Mouse (Mus musculus) CH12.LX (cell line): ENCODE results near the gene Unc93b1. TPM values are rescaled to one million over a fixed set of nuclear protein-coding genes. Genes with fewer than 3 reads are reported as not detected.
"Not testable (repeated sequence)": the region's sequence is repeated elsewhere in the genome, so short reads cannot be mapped to it uniquely, and the experiment has no call there.

Experiments
- DNase-seq: peaks from one replicate; pipeline ENCODE4 v3.0.0-alpha.2; 2013; ENCODE audit errors: extremely low read depth
- H3K27ac ChIP-seq: 2 replicates; pipeline ENCODE4 v1.5.1; 2012; ENCODE audit warnings: low read depth, mild to moderate bottlenecking, control low read depth, moderate library complexity; ENCODE audit not compliant: insufficient read depth
- H3K27me3 ChIP-seq: replicated peaks from 2 replicates; pipeline ENCODE3; 2012; ENCODE audit warnings: inconsistent platforms
- H3K36me3 ChIP-seq, 2 experiments: replicated peaks in 1 of 2; 2 replicates each; pipeline versions ENCODE3 to v1.6.1; 2012; ENCODE audit warnings: inconsistent platforms in 1 of 2, low read length in 1 of 2, mild to moderate bottlenecking in 1 of 2, mixed read lengths in 1 of 2, moderate library complexity in 1 of 2; ENCODE audit not compliant: control insufficient read depth in 1 of 2, insufficient read depth in 1 of 2
- H3K4me1 ChIP-seq, 2 experiments: 2 replicates each; pipeline ENCODE4 v1.6.1; 2012; ENCODE audit warnings: inconsistent platforms in 1 of 2, moderate library complexity in 1 of 2; ENCODE audit not compliant: insufficient read depth in 2 of 2, control insufficient read depth in 1 of 2
- H3K4me2 ChIP-seq: 2 replicates; pipeline ENCODE4 v1.6.1; 2012; ENCODE audit warnings: low read depth, mild to moderate bottlenecking, control low read depth; ENCODE audit not compliant: poor library complexity, insufficient read depth, severe bottlenecking
- H3K4me3 ChIP-seq, 3 experiments: fragments of 150-350 bp in 1 of 3; sonication (generic) in 1 of 3; replicated peaks in 1 of 3; 2 replicates each; pipeline versions ENCODE3 to v1.5.1; 2011 to 2012; ENCODE audit warnings: low read depth in 2 of 3, low read length in 2 of 3, mild to moderate bottlenecking in 2 of 3, moderate library complexity in 2 of 3, control low read depth in 1 of 3, improper control_type of control experiment in 1 of 3, inconsistent platforms in 1 of 3, mixed read lengths in 1 of 3; ENCODE audit not compliant: poor library complexity in 1 of 3
- H3K79me2 ChIP-seq: replicated peaks from 2 replicates; pipeline ENCODE4 v1.6.1; 2012; ENCODE audit warnings: mild to moderate bottlenecking, moderate library complexity; ENCODE audit not compliant: control insufficient read depth, poor library complexity, insufficient read depth, severe bottlenecking; ENCODE audit errors: extremely low read depth
- H3K9ac ChIP-seq: 2 replicates; pipeline ENCODE4 v1.6.1; 2012; ENCODE audit warnings: low read depth, mild to moderate bottlenecking, control low read depth, moderate library complexity; ENCODE audit not compliant: insufficient read depth
- H3K9me3 ChIP-seq: replicated peaks from 2 replicates; pipeline ENCODE3; 2012; ENCODE audit warnings: low read length, inconsistent platforms, mixed read lengths
- BHLHE40 ChIP-seq: IDR thresholded peaks from 2 replicates; pipeline ENCODE4 v1.6.1; 2011; ENCODE audit warnings: mild to moderate bottlenecking, low read depth, low read length, improper control_type of control experiment
- CHD1 ChIP-seq: IDR thresholded peaks from 2 replicates; pipeline ENCODE4 v1.6.1; 2012; ENCODE audit warnings: low read depth, low read length, improper control_type of control experiment, inconsistent platforms
- CHD2 ChIP-seq: IDR thresholded peaks from 2 replicates; pipeline ENCODE4 v1.6.1; 2011; ENCODE audit warnings: low read length, improper control_type of control experiment
- CTCF ChIP-seq, 2 experiments: IDR thresholded peaks in 1 of 2; conservative IDR thresholded peaks in 1 of 2; 2 replicates each; pipeline ENCODE4 v1.5.1; 2011 to 2012; ENCODE audit warnings: low read depth in 2 of 2, low read length in 2 of 2, improper control_type of control experiment in 1 of 2, inconsistent platforms in 1 of 2, mild to moderate bottlenecking in 1 of 2, moderate library complexity in 1 of 2
- ELF1 ChIP-seq: IDR thresholded peaks from 2 replicates; pipeline ENCODE4 v1.6.1; 2014; ENCODE audit warnings: low read depth, mild to moderate bottlenecking, inconsistent platforms, low read length, improper control_type of control experiment
- EP300 ChIP-seq: IDR thresholded peaks from 2 replicates; pipeline ENCODE4 v1.6.1; 2011; ENCODE audit warnings: low read length, improper control_type of control experiment
- GABPA ChIP-seq: IDR thresholded peaks from 2 replicates; pipeline ENCODE4 v1.6.1; 2012; ENCODE audit warnings: low read depth, low read length, improper control_type of control experiment, inconsistent platforms; ENCODE audit not compliant: insufficient replicate concordance
- JUN ChIP-seq: IDR thresholded peaks from 2 replicates; pipeline ENCODE4 v1.6.1; 2011; ENCODE audit warnings: low read depth, mild to moderate bottlenecking, low read length, improper control_type of control experiment, moderate library complexity; ENCODE audit not compliant: insufficient read depth
- JUND ChIP-seq: conservative IDR thresholded peaks from 2 replicates; pipeline ENCODE4 v1.6.1; 2011; ENCODE audit warnings: low read depth, low read length, improper control_type of control experiment
- MAZ ChIP-seq: IDR thresholded peaks from 2 replicates; pipeline ENCODE4 v1.6.1; 2012; ENCODE audit warnings: low read depth, mild to moderate bottlenecking, inconsistent platforms, low read length, improper control_type of control experiment, moderate library complexity
- MYC ChIP-seq: IDR thresholded peaks from 2 replicates; pipeline ENCODE4 v1.6.1; 2011; ENCODE audit warnings: low read depth, mild to moderate bottlenecking, improper control_type of control experiment, low read length
- POLR2A ChIP-seq: IDR thresholded peaks from 2 replicates; pipeline ENCODE4 v1.6.1; 2011; ENCODE audit warnings: low read depth, mild to moderate bottlenecking, improper control_type of control experiment, low read length
- RAD21 ChIP-seq: IDR thresholded peaks from 2 replicates; pipeline ENCODE4 v1.6.1; 2011; ENCODE audit warnings: low read depth, mild to moderate bottlenecking, low read length, improper control_type of control experiment, moderate library complexity
- RCOR1 ChIP-seq: conservative IDR thresholded peaks from 2 replicates; pipeline ENCODE4 v1.6.1; 2012; ENCODE audit warnings: low read depth, mild to moderate bottlenecking, inconsistent platforms, low read length, improper control_type of control experiment
- SIN3A ChIP-seq: IDR thresholded peaks from 2 replicates; pipeline ENCODE4 v1.6.1; 2012; ENCODE audit warnings: low read length, improper control_type of control experiment, inconsistent platforms
- SMC3 ChIP-seq: IDR thresholded peaks from 2 replicates; pipeline ENCODE4 v1.6.1; 2011; ENCODE audit warnings: low read depth, low read length, improper control_type of control experiment
- TCF12 ChIP-seq: IDR thresholded peaks from 2 replicates; pipeline ENCODE4 v1.6.1; 2014; ENCODE audit warnings: low read depth, mild to moderate bottlenecking, inconsistent platforms, low read length, improper control_type of control experiment
- USF1 ChIP-seq: IDR thresholded peaks from 2 replicates; pipeline ENCODE4 v1.6.1; 2014; ENCODE audit warnings: low read depth, mild to moderate bottlenecking, inconsistent platforms, low read length, improper control_type of control experiment
- ZC3H11A ChIP-seq: IDR thresholded peaks from 2 replicates; pipeline ENCODE4 v1.6.1; 2012; ENCODE audit warnings: low read depth, mild to moderate bottlenecking, inconsistent platforms, low read length, improper control_type of control experiment
- ZKSCAN1 ChIP-seq: IDR thresholded peaks from 2 replicates; pipeline ENCODE4 v1.6.1; 2012; ENCODE audit warnings: low read depth, inconsistent platforms, low read length, improper control_type of control experiment, borderline replicate concordance
- ZMIZ1 ChIP-seq: IDR thresholded peaks from 2 replicates; pipeline ENCODE4 v1.6.1; 2012; ENCODE audit warnings: low read depth, mild to moderate bottlenecking, inconsistent platforms, low read length, improper control_type of control experiment
- ZNF384 ChIP-seq: IDR thresholded peaks from 2 replicates; pipeline ENCODE4 v1.6.1; 2012; ENCODE audit warnings: low read depth, low read length, improper control_type of control experiment, inconsistent platforms
- dilution Hi-C: fragments of 300-500 bp; cut with MboI; formaldehyde crosslinking; loops from 2 replicates; pipeline ENCODE4 v1.14.3; 2020; ENCODE audit warnings: low sequenced_read_pairs; ENCODE audit not compliant: extremely low pct_unique_long_range_greater_than_20kb, extremely low pct_ligation_motif_present
- in situ Hi-C: fragments of 300-500 bp; cut with MboI; formaldehyde crosslinking; loops from 3 replicates; pipeline ENCODE4 v1.14.3; 2019; ENCODE audit warnings: low sequenced_read_pairs, low pct_ligation_motif_present, low pct_unique_long_range_greater_than_20kb, mixed read lengths
- polyA plus RNA-seq: library from polyadenylated mRNA; unstranded; fragments of >175 nt; gene quantifications from 2 replicates; pipeline ENCODE4 v1.2.1, GENCODE M21; 2012; ENCODE audit warnings: low read depth; ENCODE audit not compliant: insufficient read length
- total RNA-seq, 2 experiments: library from RNA; depleted of rRNA; stranded (reverse); fragments of 300-350 nt in 1 of 2; fragments of >200 nt in 1 of 2; gene quantifications; 2 replicates each; pipeline ENCODE4 v1.2.3; 2012 to 2014

The Unc93b1 gene
- total and polyA plus RNA-seq, 3 experiments: 82.3 to 117 (median 84.7) TPM

DNA sequence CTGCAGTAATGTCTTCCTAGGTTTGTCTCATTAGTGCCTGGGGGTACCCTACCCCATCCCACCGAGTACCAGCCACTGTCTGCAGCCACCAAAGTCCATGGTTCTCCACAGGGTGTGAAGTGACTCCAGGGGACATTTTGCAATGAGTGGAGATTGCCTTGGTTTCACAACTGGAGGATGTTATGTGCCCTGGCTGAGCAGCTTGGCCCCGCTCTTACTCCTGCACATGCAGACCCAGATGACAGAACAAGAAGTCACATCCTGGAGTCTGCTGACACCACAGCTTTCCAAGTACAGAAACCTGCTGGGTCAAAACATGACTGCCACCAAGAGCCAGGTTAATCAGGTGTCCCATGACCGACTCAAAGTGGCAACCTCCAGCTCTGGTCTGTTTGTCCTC lies 20.0 kb downstream of the Unc93b1 start:
- no peaks in the 10 kb centered on the region for H3K9me3 ChIP-seq
- no peaks in the 10 kb centered on the region for H3K79me2 ChIP-seq
- H3K4me3 ChIP-seq: no peak overlapping the region
- H3K4me2 ChIP-seq: no peak overlapping the region
- dilution Hi-C loops: no loop called here
- DNase-seq: no peak
- H3K27ac ChIP-seq: no peak overlapping the region
- no peaks in the 10 kb centered on the region for H3K27me3 ChIP-seq
- H3K36me3 ChIP-seq: peaks cover 5 to 6% of the 10 kb centered on the region in 2 experiments
- peaks cover 2 to 9% of the 10 kb centered on the region in 2 experiments; a peak in 3 of 4 replicates for H3K4me1 ChIP-seq
- no peak for TF ChIP-seq MAZ
- TF ChIP-seq MYC: no peak
- TF ChIP-seq TCF12: no peak
- no peak for TF ChIP-seq ELF1
- no peak for TF ChIP-seq GABPA
- TF ChIP-seq SIN3A: no peak
- TF ChIP-seq ZMIZ1: no peak
- no peak for TF ChIP-seq CHD2
- TF ChIP-seq BHLHE40: no peak
- TF ChIP-seq CHD1: no peak
- no peak for TF ChIP-seq POLR2A
- no peak for TF ChIP-seq SMC3
- no peak for TF ChIP-seq EP300
- no peak for TF ChIP-seq RCOR1
- no peak for TF ChIP-seq USF1
- no peak overlapping the region for H3K9ac ChIP-seq
- in situ Hi-C loops: no loop called here

GRCm38 (mm10) chr19:3955804-3956203 lies 20.8 kb downstream of the Unc93b1 start:
- in situ Hi-C loops (no loop called here), dilution Hi-C loops (no loop called here)
- Histone ChIP-seq H3K27ac (no peak overlapping the region), H3K4me3 (no peak overlapping the region), H3K27me3 (no peaks in the 10 kb centered on the region), H3K4me2 (no peak overlapping the region), H3K36me3 (no peaks in the 10 kb centered on the region), H3K9me3 (no peaks in the 10 kb centered on the region), H3K4me1 (peaks cover 2 to 9% of the 10 kb centered on the region in 2 experiments; a peak in 3 of 4 replicates), H3K9ac (no peak overlapping the region), H3K79me2 (no peaks in the 10 kb centered on the region)
- DNase-seq: no peak
- no peak for TF ChIP-seq MYC
- no peak for TF ChIP-seq TCF12
- TF ChIP-seq ZC3H11A: no peak
- no peak for TF ChIP-seq JUN
- TF ChIP-seq ELF1: no peak
- no peak for TF ChIP-seq CTCF (conservative IDR thresholded peaks at IDR 0.05 in 1 of 2, IDR thresholded peaks at IDR 0.05 in 1 of 2; ENCODE audit: low read depth in 2 of 2, low read length in 2 of 2)
- TF ChIP-seq SMC3: no peak
- TF ChIP-seq ZKSCAN1: no peak
- TF ChIP-seq MAZ: no peak
- no peak for TF ChIP-seq GABPA
- TF ChIP-seq RAD21: no peak
- no peak for TF ChIP-seq JUND
- no peak for TF ChIP-seq CHD2
- TF ChIP-seq ZNF384: no peak
- TF ChIP-seq USF1: no peak
- TF ChIP-seq POLR2A: no peak

DNA sequence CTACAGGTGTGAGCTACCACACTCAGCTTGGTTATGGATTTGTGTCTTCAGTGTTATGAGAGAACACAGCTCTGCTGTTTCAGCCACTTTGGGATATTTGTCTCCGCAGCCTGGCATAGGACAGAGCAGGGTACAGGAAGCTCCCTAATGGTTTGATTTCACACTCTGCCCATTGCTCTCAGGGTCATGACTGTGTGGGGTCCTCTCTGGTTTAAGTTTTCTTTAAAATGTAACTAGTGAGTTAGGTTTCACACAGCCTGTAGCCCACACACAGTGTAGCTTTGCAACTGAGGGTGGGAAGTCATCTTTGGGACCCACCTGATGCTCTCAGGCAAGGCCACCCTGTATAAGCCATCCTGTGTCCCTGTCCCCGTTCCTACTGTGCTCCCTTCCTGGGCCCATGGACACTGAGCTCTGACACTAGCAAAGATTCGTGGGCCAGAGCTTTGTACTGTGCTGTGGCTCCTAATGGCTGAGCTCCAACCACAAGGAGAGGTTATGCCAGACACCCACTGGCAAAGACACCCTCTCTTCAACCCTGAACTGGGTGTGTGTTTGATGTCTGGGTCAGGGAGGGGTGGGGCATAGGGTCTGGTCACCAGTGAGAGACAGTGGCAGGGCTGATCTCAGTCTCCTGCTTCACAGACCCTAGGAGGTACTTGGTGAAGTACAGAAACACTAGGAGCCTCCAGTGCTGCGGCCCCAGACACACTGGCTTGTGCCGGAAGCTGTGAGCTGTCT lies 22.5 kb downstream of the Unc93b1 start:
- H3K9ac ChIP-seq, H3K79me2 ChIP-seq, H3K36me3 ChIP-seq, H3K4me3 ChIP-seq, H3K4me2 ChIP-seq, H3K9me3 ChIP-seq, H3K27me3 ChIP-seq, H3K27ac ChIP-seq, in situ Hi-C loops, dilution Hi-C loops, H3K4me1 ChIP-seq, DNase-seq: not testable (repeated sequence)
